Comparison of ENCODE assay signal across 20 mouse cellular contexts in the genomic region with DNA sequence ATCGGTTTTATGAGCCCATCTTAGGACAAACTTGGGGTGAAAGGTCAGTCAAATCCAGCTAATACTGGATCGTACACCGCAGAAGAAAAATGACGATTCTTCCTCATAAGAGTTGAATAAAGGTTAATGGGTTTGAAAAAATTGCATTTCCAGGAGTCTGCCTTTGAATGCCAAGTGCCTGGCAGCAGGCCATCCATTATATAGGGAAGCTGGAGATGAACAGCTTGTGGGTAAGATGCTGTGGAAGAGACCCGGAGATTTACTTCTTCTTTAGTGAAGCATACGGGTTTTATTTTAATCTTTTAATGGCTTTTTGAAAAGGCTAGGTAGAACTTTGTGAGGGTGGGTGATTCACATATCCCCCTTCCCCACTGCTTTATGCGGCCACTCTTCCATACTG. TPM values are rescaled to one million over a fixed set of nuclear protein-coding genes. Genes with fewer than 3 reads are reported as not detected.
A peak's percentile ranks its signal among the peaks of the same experiment; 100 is the strongest.
DNase-seq lines count a peak whose midpoint lies in the region; ATAC-seq lines count a peak whose summit lies in the region.
"Had no signal": no experiment of that assay in that cellular context is flagged by ENCODE, and none has a peak within 500 bp of the region (broad histone marks: within the 10 kb centered on the region; RNA-seq: fewer than 3 reads in every experiment).

No protein-coding gene starts in this region.

- peak overlapping the region; percentile 33; the same call in 1 of the 2 replicates for H3K27ac ChIP-seq in forebrain, embryonic 15.5 days (replicated peaks)
- no peak overlapping the region for H3K27ac ChIP-seq in forebrain, embryonic 11.5 days (ENCODE audit: low read depth, low read length)
- no peak overlapping the region for H3K27ac ChIP-seq in forebrain, embryonic 16.5 days (ENCODE audit: low read length)
- H3K27ac ChIP-seq: heart, embryonic 10.5 days; hindbrain, embryonic 10.5 days; limb, embryonic 15.5 days; liver, embryonic 15.5 days; stomach, postnatal 0 days had no signal

- intact Hi-C loops in left cerebral cortex, postnatal 4 days (cut with DNase I), result no loop called here

- 0 out of 2 replicates have a peak, but pooled peaks have one; percentile 23 for ATAC-seq in forebrain, embryonic 15.5 days (replicated peaks)
- no peak for ATAC-seq in forebrain, embryonic 11.5 days (replicated peaks; ENCODE audit: low FRiP score)
- 0 out of 2 replicates have a peak, but pooled peaks have one; percentile 41 for ATAC-seq in forebrain, embryonic 16.5 days
- ATAC-seq: intestine, embryonic 16.5 days had no signal

- WGBS in forebrain, embryonic 15.5 days, result 41% methylated on average over 7 of the region's 7 CpGs
- WGBS in forebrain, embryonic 11.5 days, result 76% methylated on average over 7 of the region's 7 CpGs
- WGBS in forebrain, embryonic 16.5 days, result 31% methylated on average over 7 of the region's 7 CpGs

- no peak for DNase-seq in forebrain, embryonic 11.5 days (ENCODE audit: low spot score)
- DNase-seq in left cerebral cortex, postnatal 4 days, result peak; percentile 55
- DNase-seq in left cerebral cortex, adult 8-10 months (ENCODE audit: low spot score in 2 of 2), result no peak
- peak; percentile 15 for DNase-seq in NIH3T3 (ENCODE audit: low read depth)
- no peak for DNase-seq in kidney, postnatal 25 days
- DNase-seq: adrenal gland, adult 2 months; B cell, adult 2 months; embryo, embryonic 11 days; gastrocnemius, postnatal 36 days; kidney, postnatal 4 days; layer of hippocampus, adult 9-11 months had no signal

- no peaks in the 10 kb centered on the region for H3K36me3 ChIP-seq in forebrain, embryonic 15.5 days
- H3K36me3 ChIP-seq in forebrain, embryonic 11.5 days (ENCODE audit: control insufficient read depth, insufficient read depth, low read length), result no peaks in the 10 kb centered on the region
- H3K36me3 ChIP-seq in forebrain, embryonic 16.5 days (ENCODE audit: control insufficient read depth, insufficient read depth), result no peaks in the 10 kb centered on the region
- H3K36me3 ChIP-seq: heart, embryonic 10.5 days; hindbrain, embryonic 10.5 days; limb, embryonic 15.5 days; liver, embryonic 15.5 days had no signal

- H3K9me3 ChIP-seq in forebrain, embryonic 15.5 days, result no peaks in the 10 kb centered on the region
- no peaks in the 10 kb centered on the region for H3K9me3 ChIP-seq in forebrain, embryonic 11.5 days (ENCODE audit: control insufficient read depth, low read length)
- no peaks in the 10 kb centered on the region for H3K9me3 ChIP-seq in forebrain, embryonic 16.5 days (ENCODE audit: control insufficient read depth, low read length)
- H3K9me3 ChIP-seq: heart, embryonic 10.5 days; hindbrain, embryonic 10.5 days; limb, embryonic 15.5 days; liver, embryonic 15.5 days had no signal

- no peak overlapping the region for H3K4me2 ChIP-seq in forebrain, embryonic 15.5 days (replicated peaks)
- H3K4me2 ChIP-seq in forebrain, embryonic 11.5 days (ENCODE audit: low read depth, low read length, severe bottlenecking), result no peak overlapping the region
- H3K4me2 ChIP-seq in forebrain, embryonic 16.5 days (ENCODE audit: low read length), result no peak overlapping the region
- H3K4me2 ChIP-seq: limb, embryonic 15.5 days; liver, embryonic 15.5 days had no signal

- peaks cover 9% of the 10 kb centered on the region for H3K4me1 ChIP-seq in forebrain, embryonic 15.5 days
- H3K4me1 ChIP-seq in forebrain, embryonic 11.5 days (replicated peaks; ENCODE audit: control insufficient read depth, insufficient read depth, low read length), result no peaks in the 10 kb centered on the region
- H3K4me1 ChIP-seq in forebrain, embryonic 16.5 days (replicated peaks; ENCODE audit: control insufficient read depth, insufficient read depth, low read length), result peaks cover 14% of the 10 kb centered on the region; the same call in 1 of the 2 replicates
- H3K4me1 ChIP-seq: heart, embryonic 10.5 days; hindbrain, embryonic 10.5 days; limb, embryonic 15.5 days; liver, embryonic 15.5 days had no signal

- no peaks in the 10 kb centered on the region for H3K27me3 ChIP-seq in forebrain, embryonic 15.5 days
- H3K27me3 ChIP-seq in forebrain, embryonic 11.5 days (ENCODE audit: control insufficient read depth, insufficient read depth, low read length), result no peaks in the 10 kb centered on the region
- H3K27me3 ChIP-seq in forebrain, embryonic 16.5 days (replicated peaks; ENCODE audit: control insufficient read depth, insufficient read depth, low read length), result no peaks in the 10 kb centered on the region
- H3K27me3 ChIP-seq: liver, embryonic 15.5 days had no signal

- no peak overlapping the region for H3K4me3 ChIP-seq in forebrain, embryonic 15.5 days
- no peak overlapping the region for H3K4me3 ChIP-seq in forebrain, embryonic 11.5 days (ENCODE audit: low read depth, low read length)
- no peak overlapping the region for H3K4me3 ChIP-seq in forebrain, embryonic 16.5 days (replicated peaks; ENCODE audit: low read length)
- H3K4me3 ChIP-seq: heart, embryonic 10.5 days; hindbrain, embryonic 10.5 days; limb, embryonic 15.5 days; liver, embryonic 15.5 days had no signal

- no peak overlapping the region for H3K9ac ChIP-seq in forebrain, embryonic 15.5 days (replicated peaks)
- no peak overlapping the region for H3K9ac ChIP-seq in forebrain, embryonic 11.5 days (ENCODE audit: low read length)
- H3K9ac ChIP-seq in forebrain, embryonic 16.5 days (replicated peaks; ENCODE audit: low read depth, low read length), result no peak overlapping the region
- H3K9ac ChIP-seq: limb, embryonic 15.5 days; liver, embryonic 15.5 days had no signal

RNA-seq across cellular contexts. Expression of a gene that starts 11.8 kb away (rescaled TPM):
- 158 and 159 TPM in 2 replicates for polyA plus RNA-seq in forebrain, embryonic 15.5 days (2015; fragmentation: Nextera tagmentation; extraction: Ambion mirVana)
- 76.3 and 78.8 TPM in 2 replicates for polyA plus RNA-seq in forebrain, embryonic 11.5 days (2014; fragmentation: Nextera tagmentation; extraction: Ambion mirVana)
- 1,000 to 10,000 TPM in 1 of 2 experiments, 100 to 1,000 TPM in 1; 971 to 1,020 TPM for total RNA-seq in left cerebral cortex, postnatal 4 days (2021)
- 100 to 1,000 TPM; 772 to 913 (median 838) TPM for total RNA-seq in left cerebral cortex, adult 8-10 months (2022)
- 156 and 201 TPM in 2 replicates for polyA plus RNA-seq in forebrain, embryonic 16.5 days (2015; fragmentation: Nextera tagmentation; extraction: Ambion mirVana)
- total RNA-seq: monocyte, adult 5-6 weeks had no signal

Comparison
In these comparisons a context has a peak if more than half of its experiments do, and no peak if none do; other contexts are left out.
1. DNase-seq: peak in left cerebral cortex, postnatal 4 days (single experiment) and NIH3T3 (single experiment); none in forebrain, embryonic 11.5 days (single experiment), left cerebral cortex, adult 8-10 months (0 of 2) and kidney, postnatal 25 days (0 of 2).